Mouse (Mus musculus): ENCODE measurements around the gene Tas2r124. TPM values are rescaled to one million over a fixed set of nuclear protein-coding genes. Genes with fewer than 3 reads are reported as not detected.

Gene Tas2r124
- total RNA-seq (2021), result not detected
- long read RNA-seq, experiment 1, result 0 reads
- long read RNA-seq, experiment 2, result 0 reads

DNA sequence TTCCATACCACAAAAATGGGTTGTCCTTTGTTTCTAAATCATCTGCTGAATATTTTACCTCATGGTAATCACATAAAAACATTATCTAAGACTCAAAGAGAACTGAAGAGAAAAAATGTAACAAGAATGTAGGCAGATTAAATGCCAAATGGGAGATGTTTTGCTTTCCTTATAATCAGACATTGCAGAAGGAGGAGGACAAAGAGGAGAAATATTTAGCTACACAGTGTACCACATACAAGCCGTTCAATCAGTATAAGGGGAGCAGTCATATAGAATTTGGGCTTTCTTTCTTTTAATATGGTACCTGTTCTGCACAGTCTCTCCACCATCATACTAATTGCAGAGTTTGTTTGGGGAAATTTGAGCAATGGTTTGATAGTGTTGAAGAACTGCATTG is at the start of gene Tas2r124:
Gene Tas2r124, plus strand, starts transcription at position 301 of the 400 bp plus-strand sequence.
- Histone ChIP-seq H3K4me3 (no peak within 1 kb of the TSS), H3K27ac (no peak within 1 kb of the TSS)
- no peak for DNase-seq
- intact Hi-C loops (cut with DNase I), result no loop called here
- no peak for TF ChIP-seq CTCF (IDR thresholded peaks at IDR 0.05)

DNA sequence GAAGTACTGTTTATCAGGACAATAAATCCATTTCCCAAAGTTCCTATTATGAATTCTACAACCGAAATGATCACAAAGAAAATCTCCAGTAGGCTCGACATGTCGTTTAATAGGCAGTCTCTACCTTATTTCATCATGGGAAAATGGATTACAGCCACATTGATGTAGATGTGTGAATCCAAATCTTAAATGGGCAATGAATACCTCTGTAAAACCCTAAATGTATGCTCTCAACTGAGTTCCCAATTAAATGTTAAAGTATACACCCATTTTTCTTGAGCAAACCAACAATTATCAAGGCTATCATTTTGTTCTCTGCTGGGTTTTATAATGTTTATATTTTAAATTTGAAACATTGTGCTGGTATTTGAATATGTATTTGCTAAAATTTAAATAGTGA is 42.7 kb upstream of the Tas2r124 start, which contains the start of gene Tas2r122:
Gene Tas2r122, minus strand, starts transcription at position 101 of the 400 bp plus-strand sequence.
- no peak for DNase-seq
- intact Hi-C loops (cut with DNase I), result no loop called here
- Histone ChIP-seq H3K27ac (no peak within 1 kb of the TSS), H3K4me3 (no peak within 1 kb of the TSS)
- no peak for TF ChIP-seq CTCF (IDR thresholded peaks at IDR 0.05)

DNA sequence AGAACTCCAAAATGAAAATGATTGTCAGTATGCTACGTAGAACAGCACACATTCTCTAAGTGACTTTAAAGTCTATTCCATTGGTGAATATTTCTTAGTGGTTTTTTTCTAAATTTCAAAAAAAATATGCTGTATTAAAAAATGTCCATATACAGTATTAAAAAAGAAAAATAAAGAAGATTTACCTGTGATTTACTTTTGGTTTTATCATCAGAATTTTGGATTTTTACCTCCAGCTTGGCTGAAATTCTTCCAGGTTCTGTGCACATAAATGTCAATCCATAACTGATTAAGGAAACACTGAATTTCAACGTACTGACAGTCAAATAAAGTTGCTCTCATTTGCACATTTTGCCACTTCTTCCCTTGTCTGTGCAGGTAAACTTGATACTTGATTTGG is 16.6 kb upstream of the Tas2r124 start, which contains the start of gene Tas2r115:
Gene Tas2r115, minus strand, starts transcription at position 101 of the 400 bp plus-strand sequence.
- Histone ChIP-seq H3K4me3 (no peak within 1 kb of the TSS), H3K27ac (no peak within 1 kb of the TSS)
- intact Hi-C loops (cut with DNase I), result no loop called here
- TF ChIP-seq CTCF (IDR thresholded peaks at IDR 0.05), result no peak
- DNase-seq, result no peak

- no peak for TF ChIP-seq CTCF (IDR thresholded peaks at IDR 0.05)
Measured at GRCm38 (mm10) chr6:132750206-132750605, 4.3 kb upstream of the Tas2r124 start.

DNA sequence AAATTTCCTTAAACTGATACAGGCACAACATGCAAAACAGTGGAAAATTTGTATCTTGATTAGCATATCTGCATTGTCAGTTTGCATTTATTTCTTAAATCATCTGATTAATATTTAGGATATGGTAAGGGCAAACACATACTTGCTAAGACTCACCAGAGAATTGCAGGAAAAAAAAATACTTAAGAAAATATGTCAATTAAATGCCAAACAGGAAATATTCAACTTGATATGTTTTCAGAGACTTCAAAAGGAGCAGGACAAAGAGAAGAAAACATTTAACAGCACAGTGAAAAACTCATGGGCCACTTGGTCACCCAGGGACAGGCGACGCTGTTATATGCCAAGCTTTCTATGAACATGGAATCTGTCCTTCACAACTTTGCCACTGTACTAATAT is 7.3 kb downstream of the Tas2r124 start, which contains the start of gene Tas2r102:
Gene Tas2r102, plus strand, starts transcription at position 301 of the 400 bp plus-strand sequence.
- no peak within 1 kb of the TSS for H3K4me3 ChIP-seq
- TF ChIP-seq CTCF (IDR thresholded peaks at IDR 0.05), result no peak
- no peak for DNase-seq
- H3K27ac ChIP-seq, result no peak within 1 kb of the TSS
- intact Hi-C loops (cut with DNase I), result no loop called here

More at GRCm38 (mm10) chr6:132750206-132750605, 4.3 kb upstream of the Tas2r124 start:
- DNase-seq, result no peak
- H3K4me3 ChIP-seq, result no peak overlapping the region
- intact Hi-C loops (cut with DNase I), result no loop called here
- no peak overlapping the region for H3K27ac ChIP-seq

- intact Hi-C loops (cut with DNase I), result no loop called here
- Histone ChIP-seq H3K4me3 (no peak within 1 kb of the TSS), H3K27ac (no peak within 1 kb of the TSS)
- no peak for DNase-seq
- no peak for TF ChIP-seq CTCF (IDR thresholded peaks at IDR 0.05)
Measured at GRCm38 (mm10) chr6:132778062-132778461, 23.5 kb downstream of the Tas2r124 start, which contains the start of gene Tas2r136. TSS of gene Tas2r136 (minus strand) at chr6:132778162.

- no peak for TF ChIP-seq CTCF (IDR thresholded peaks at IDR 0.05)
- no peak overlapping the region for H3K4me3 ChIP-seq
- intact Hi-C loops (cut with DNase I), result no loop called here
- H3K27ac ChIP-seq, result no peak overlapping the region
- no peak for DNase-seq
Measured at GRCm38 (mm10) chr6:132795393-132795792, 40.9 kb downstream of the Tas2r124 start.

- H3K27ac ChIP-seq, result no peak within 1 kb of the TSS
- intact Hi-C loops (cut with DNase I), result no loop called here
- DNase-seq, result no peak
- TF ChIP-seq CTCF (IDR thresholded peaks at IDR 0.05), result no peak
- H3K4me3 ChIP-seq, result no peak within 1 kb of the TSS
Measured at GRCm38 (mm10) chr6:132802518-132802917, 48.0 kb downstream of the Tas2r124 start, which contains the start of gene Tas2r117. TSS of gene Tas2r117 (plus strand) at chr6:132802818.

Other genes with a start within 250 kb of the Tas2r124 start
- not detected for gene Prh1, start 184.9 kb upstream of the Tas2r124 start, total RNA-seq (2021)
- not detected for gene Prp2, start 158.8 kb upstream of the Tas2r124 start, total RNA-seq (2021)
- not detected for gene A630073D07Rik, start 103.2 kb upstream of the Tas2r124 start, total RNA-seq (2021)
- not detected for gene Tas2r120, start 97.8 kb upstream of the Tas2r124 start, total RNA-seq (2021)
- gene Tas2r121, start 53.7 kb upstream of the Tas2r124 start, total RNA-seq (2021), result not detected
- gene Tas2r122, start 42.8 kb upstream of the Tas2r124 start, total RNA-seq (2021), result not detected
- gene Tas2r115, start 16.7 kb upstream of the Tas2r124 start, total RNA-seq (2021), result not detected
- gene Tas2r102, start 7.4 kb downstream of the Tas2r124 start, total RNA-seq (2021), result not detected
- not detected for gene Tas2r136, start 23.4 kb downstream of the Tas2r124 start, total RNA-seq (2021)
- not detected for gene Tas2r117, start 48.1 kb downstream of the Tas2r124 start, total RNA-seq (2021)
- gene Tas2r123, start 92.4 kb downstream of the Tas2r124 start, total RNA-seq (2021), result not detected
- gene Tas2r116, start 100.7 kb downstream of the Tas2r124 start, total RNA-seq (2021), result not detected
- gene Tas2r110, start 113.3 kb downstream of the Tas2r124 start, total RNA-seq (2021), result not detected
- gene Tas2r113, start 138.3 kb downstream of the Tas2r124 start, total RNA-seq (2021), result not detected
- not detected for gene Tas2r125, start 154.9 kb downstream of the Tas2r124 start, total RNA-seq (2021)
- not detected for gene Tas2r129, start 196.4 kb downstream of the Tas2r124 start, total RNA-seq (2021)
- not detected for gene Tas2r131, start 203.2 kb downstream of the Tas2r124 start, total RNA-seq (2021)
- gene Tas2r109, start 226.2 kb downstream of the Tas2r124 start, total RNA-seq (2021), result not detected

All from gastrocnemius, adult 2 months (tissue).